Mouse (Mus musculus): ENCODE data around the gene Eno3.

- TF ChIP-seq CTCF (IDR thresholded peaks at IDR 0.05; ENCODE audit: low read depth, low read length) (no peak), POLR2A (IDR thresholded peaks at IDR 0.05; ENCODE audit: insufficient read depth, low read length) (no peak)
Measured at GRCm38 (mm10) chr11:70674501-70674900, 17.5 kb downstream of the Eno3 start.
